Mouse (Mus musculus): ENCODE measurements around the gene Slc25a18. TPM values are rescaled to one million over a fixed set of nuclear protein-coding genes. Genes with fewer than 3 reads are reported as not detected.

The Slc25a18 gene
- total and polyA plus RNA-seq, 2 experiments from 2014 or later: 35.8 to 73.9 TPM

DNA sequence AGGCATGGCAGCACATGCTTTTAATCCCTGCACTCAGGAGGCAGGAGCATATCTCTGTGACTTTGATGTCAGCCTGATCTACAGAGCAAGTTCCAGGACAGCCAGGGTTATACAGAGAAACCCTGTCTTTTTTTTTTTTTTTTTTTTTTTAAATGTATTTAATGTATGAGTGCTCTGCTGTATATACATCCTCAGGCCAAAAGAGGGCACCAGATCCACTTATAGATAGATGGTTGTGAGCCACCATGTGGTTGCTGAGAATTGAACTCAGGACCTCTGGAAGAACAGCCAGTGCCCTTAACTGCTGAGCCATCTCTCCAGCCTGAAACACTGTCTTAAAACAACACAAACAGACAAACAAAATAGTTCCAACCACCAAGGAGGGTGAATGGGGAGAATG, 15.5 kb downstream of the Slc25a18 start:
- peak; percentile 53 for DNase-seq (ENCODE audit: low spot score)
- H3K4me2 ChIP-seq (ENCODE audit: low read depth, low read length, poor library complexity, severe bottlenecking): no peak overlapping the region
- H3K4me3 ChIP-seq (ENCODE audit: low read depth, low read length): no peak overlapping the region

DNA sequence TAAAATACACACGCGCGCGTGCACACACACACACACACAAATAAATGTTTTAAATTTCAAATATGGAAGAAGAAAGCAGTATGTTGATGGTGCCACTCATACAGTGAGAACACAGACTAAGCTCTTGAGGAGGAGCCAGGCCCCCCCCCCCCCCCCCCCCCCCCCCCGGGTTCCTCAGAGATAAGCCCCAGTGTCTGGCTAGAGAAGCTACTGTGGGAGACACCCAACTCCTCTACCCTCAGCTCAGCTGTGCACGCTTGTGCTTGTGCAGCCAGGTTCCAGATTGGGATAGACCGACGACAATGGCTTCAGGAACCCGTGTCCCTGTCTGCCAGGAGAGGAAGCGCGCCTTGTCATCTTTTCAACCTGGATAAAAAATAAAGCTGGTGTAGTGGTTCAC, 16.8 kb downstream of the Slc25a18 start:
- H3K27me3 ChIP-seq (ENCODE audit: insufficient read depth, low read length): no peaks in the 10 kb centered on the region
- no peaks in the 10 kb centered on the region for H3K4me1 ChIP-seq (ENCODE audit: insufficient read depth, low read length)
- no peak for DNase-seq (ENCODE audit: low spot score)
- H3K36me3 ChIP-seq (ENCODE audit: insufficient read depth, low read length): peaks cover 31% of the 10 kb centered on the region
- 0 out of 2 replicates have a peak, but pooled peaks have one; percentile 28 for ATAC-seq (ENCODE audit: low FRiP score)
- WGBS: 93% methylated on average over 10 of the region's 11 CpGs
- no peak overlapping the region for H3K9ac ChIP-seq (replicated peaks; ENCODE audit: low read length, poor library complexity, severe bottlenecking)
- no peak overlapping the region for H3K27ac ChIP-seq (ENCODE audit: low read depth, low read length)
- H3K4me3 ChIP-seq (ENCODE audit: low read depth, low read length): no peak overlapping the region
- no peak for TF ChIP-seq CTCF (IDR thresholded peaks at IDR 0.05)
- H3K4me2 ChIP-seq (ENCODE audit: low read depth, low read length, poor library complexity, severe bottlenecking): no peak overlapping the region
- no peaks in the 10 kb centered on the region for H3K9me3 ChIP-seq (ENCODE audit: low read length)

More for the DNA sequence above, 15.5 kb downstream of the Slc25a18 start:
- ATAC-seq (ENCODE audit: low FRiP score): no peak
- H3K4me1 ChIP-seq (ENCODE audit: insufficient read depth, low read length): no peaks in the 10 kb centered on the region
- no peaks in the 10 kb centered on the region for H3K27me3 ChIP-seq (ENCODE audit: insufficient read depth, low read length)
- H3K9me3 ChIP-seq (ENCODE audit: low read length): no peaks in the 10 kb centered on the region
- H3K27ac ChIP-seq (ENCODE audit: low read depth, low read length): no peak overlapping the region
- TF ChIP-seq CTCF (IDR thresholded peaks at IDR 0.05): peak; percentile 42
- H3K36me3 ChIP-seq (ENCODE audit: insufficient read depth, low read length): peaks cover 18% of the 10 kb centered on the region
- H3K9ac ChIP-seq (replicated peaks; ENCODE audit: low read length, poor library complexity, severe bottlenecking): no peak overlapping the region

DNA sequence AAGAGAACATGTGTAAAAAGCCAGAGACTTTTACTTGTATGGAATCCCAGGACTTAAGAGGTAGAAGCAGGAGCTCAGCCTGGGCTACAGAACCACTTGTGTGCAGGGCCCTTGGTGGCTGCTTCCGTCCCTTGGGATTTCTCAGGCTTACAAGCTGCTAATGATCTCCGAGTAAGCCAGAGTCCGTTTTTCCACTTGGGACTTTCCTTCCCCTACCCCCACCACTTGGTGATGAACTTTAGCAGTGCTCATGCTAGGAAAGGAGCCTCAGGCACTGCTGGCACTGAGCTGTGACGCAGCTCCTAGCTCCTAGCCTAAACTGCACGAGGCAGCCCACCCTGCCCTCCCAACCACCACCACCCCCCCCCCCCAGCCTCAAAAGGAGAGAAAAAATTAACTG, 17.3 kb downstream of the Slc25a18 start:
- WGBS: 60% methylated on average over 5 of the region's 5 CpGs
- Histone ChIP-seq H3K27ac (ENCODE audit: low read depth, low read length) (no peak overlapping the region), H3K9me3 (ENCODE audit: low read length) (no peaks in the 10 kb centered on the region), H3K36me3 (ENCODE audit: insufficient read depth, low read length) (peaks cover 36% of the 10 kb centered on the region), H3K27me3 (ENCODE audit: insufficient read depth, low read length) (no peaks in the 10 kb centered on the region), H3K9ac (replicated peaks; ENCODE audit: low read length, poor library complexity, severe bottlenecking) (no peak overlapping the region), H3K4me3 (ENCODE audit: low read depth, low read length) (no peak overlapping the region), H3K4me1 (ENCODE audit: insufficient read depth, low read length) (no peaks in the 10 kb centered on the region), H3K4me2 (ENCODE audit: low read depth, low read length, poor library complexity, severe bottlenecking) (no peak overlapping the region)
- TF ChIP-seq CTCF (IDR thresholded peaks at IDR 0.05): no peak
- no peak for DNase-seq (ENCODE audit: low spot score)
- no peak for ATAC-seq (ENCODE audit: low FRiP score)

DNA sequence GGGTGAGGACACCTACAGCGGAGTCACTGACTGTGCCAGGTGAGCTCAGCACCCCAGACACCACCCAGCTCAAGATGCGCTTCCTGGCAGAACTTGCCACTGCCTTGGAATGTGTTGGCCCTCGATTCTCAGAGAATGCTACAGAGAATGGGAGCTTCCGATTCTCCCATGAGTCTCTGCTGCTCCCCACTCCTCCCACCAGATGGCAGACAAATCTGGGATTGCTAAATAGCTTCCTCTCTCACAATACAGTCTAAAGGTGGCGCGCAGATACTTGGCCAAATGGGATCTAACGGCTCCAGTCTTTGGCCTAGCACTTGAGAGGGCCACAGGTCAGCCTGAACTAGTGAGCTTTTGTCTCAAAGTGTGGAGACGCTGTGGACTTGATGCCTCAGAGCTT, 19.6 kb downstream of the Slc25a18 start:
- H3K9ac ChIP-seq (replicated peaks; ENCODE audit: low read length, poor library complexity, severe bottlenecking): no peak overlapping the region
- no peak overlapping the region for H3K4me2 ChIP-seq (ENCODE audit: low read depth, low read length, poor library complexity, severe bottlenecking)
- TF ChIP-seq CTCF (IDR thresholded peaks at IDR 0.05): peak; percentile 60
- WGBS: 83% methylated on average over 8 of the region's 8 CpGs
- no peak overlapping the region for H3K4me3 ChIP-seq (ENCODE audit: low read depth, low read length)
- DNase-seq (ENCODE audit: low spot score): peak; percentile 32
- ATAC-seq (ENCODE audit: low FRiP score): no peak
- no peaks in the 10 kb centered on the region for H3K4me1 ChIP-seq (ENCODE audit: insufficient read depth, low read length)
- H3K36me3 ChIP-seq (ENCODE audit: insufficient read depth, low read length): peaks cover 57% of the 10 kb centered on the region
- H3K27me3 ChIP-seq (ENCODE audit: insufficient read depth, low read length): no peaks in the 10 kb centered on the region
- no peaks in the 10 kb centered on the region for H3K9me3 ChIP-seq (ENCODE audit: low read length)
- H3K27ac ChIP-seq (ENCODE audit: low read depth, low read length): no peak overlapping the region

DNA sequence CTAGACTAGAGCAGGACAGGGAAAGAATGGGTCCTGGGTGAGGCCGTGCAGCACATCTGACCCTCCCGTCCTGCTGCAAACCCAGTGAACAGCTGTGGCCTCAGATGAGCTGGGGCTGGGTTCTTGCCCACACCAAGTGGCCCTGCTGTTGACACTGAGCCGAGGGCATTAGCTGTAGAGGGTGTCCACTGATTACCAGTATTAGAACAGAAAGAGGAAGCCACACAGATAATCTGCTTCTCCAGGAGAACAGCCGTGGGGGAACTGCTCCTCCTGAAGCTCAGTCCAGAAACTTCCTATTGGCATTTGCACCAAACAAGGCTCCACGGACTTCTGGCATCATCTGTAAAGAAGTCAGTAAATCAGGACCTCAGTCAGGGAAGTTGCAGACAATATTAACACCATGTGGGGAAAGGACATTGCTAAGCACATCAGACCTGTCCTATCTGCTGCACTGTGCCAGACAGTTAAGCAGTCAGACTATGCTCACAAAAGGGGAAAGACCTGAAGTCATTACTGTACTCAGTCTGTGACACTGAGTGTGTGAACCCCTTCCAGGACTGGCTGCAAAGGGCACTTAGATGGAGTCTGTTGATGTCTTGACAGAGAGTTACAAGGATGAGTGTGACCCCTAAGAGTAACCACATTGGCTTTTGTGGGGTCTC, 22.2 kb downstream of the Slc25a18 start:
- no peak overlapping the region for H3K4me3 ChIP-seq (ENCODE audit: low read depth, low read length)
- TF ChIP-seq CTCF (IDR thresholded peaks at IDR 0.05): no peak
- no peak overlapping the region for H3K9ac ChIP-seq (replicated peaks; ENCODE audit: low read length, poor library complexity, severe bottlenecking)
- ATAC-seq (ENCODE audit: low FRiP score): no peak
- 89% methylated on average over 5 of the region's 5 CpGs for WGBS
- peaks cover 67% of the 10 kb centered on the region for H3K36me3 ChIP-seq (ENCODE audit: insufficient read depth, low read length)
- no peaks in the 10 kb centered on the region for H3K4me1 ChIP-seq (ENCODE audit: insufficient read depth, low read length)
- H3K27me3 ChIP-seq (ENCODE audit: insufficient read depth, low read length): no peaks in the 10 kb centered on the region
- no peaks in the 10 kb centered on the region for H3K9me3 ChIP-seq (ENCODE audit: low read length)
- no peak overlapping the region for H3K4me2 ChIP-seq (ENCODE audit: low read depth, low read length, poor library complexity, severe bottlenecking)
- no peak for DNase-seq (ENCODE audit: low spot score)
- H3K27ac ChIP-seq (ENCODE audit: low read depth, low read length): no peak overlapping the region

DNA sequence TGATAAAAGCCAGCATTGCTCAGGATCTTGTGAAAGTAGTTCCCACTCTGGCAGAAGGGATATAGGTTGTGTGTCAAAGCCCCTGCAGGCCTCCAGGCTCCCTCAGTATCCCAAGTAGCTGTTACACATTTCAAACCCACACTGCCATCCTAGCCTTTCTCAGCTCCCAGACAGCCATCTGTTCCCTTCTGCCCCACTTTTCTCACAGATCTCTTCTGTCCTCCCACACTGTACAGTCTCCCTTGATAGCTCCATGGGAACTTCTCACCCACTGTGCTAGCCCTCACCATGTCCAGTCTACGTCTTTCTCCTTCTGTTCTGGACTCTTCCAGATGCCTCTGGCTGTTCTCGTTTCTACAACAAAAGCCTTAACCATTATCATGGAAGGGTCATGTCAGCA, 22.7 kb downstream of the Slc25a18 start:
- no peak for TF ChIP-seq CTCF (IDR thresholded peaks at IDR 0.05)
- peaks cover 71% of the 10 kb centered on the region for H3K36me3 ChIP-seq (ENCODE audit: insufficient read depth, low read length)
- H3K27ac ChIP-seq (ENCODE audit: low read depth, low read length): no peak overlapping the region
- no peak overlapping the region for H3K9ac ChIP-seq (replicated peaks; ENCODE audit: low read length, poor library complexity, severe bottlenecking)
- DNase-seq (ENCODE audit: low spot score): no peak
- H3K4me3 ChIP-seq (ENCODE audit: low read depth, low read length): no peak overlapping the region
- no peaks in the 10 kb centered on the region for H3K4me1 ChIP-seq (ENCODE audit: insufficient read depth, low read length)
- 88% methylated on average over 2 of the region's 2 CpGs for WGBS
- no peaks in the 10 kb centered on the region for H3K27me3 ChIP-seq (ENCODE audit: insufficient read depth, low read length)
- H3K9me3 ChIP-seq (ENCODE audit: low read length): no peaks in the 10 kb centered on the region
- no peak overlapping the region for H3K4me2 ChIP-seq (ENCODE audit: low read depth, low read length, poor library complexity, severe bottlenecking)
- no peak for ATAC-seq (ENCODE audit: low FRiP score)
